Mouse (Mus musculus) liver, adult 2 months (tissue): ENCODE measurements around the gene Bach2. TPM values are rescaled to one million over a fixed set of nuclear protein-coding genes. Genes with fewer than 3 reads are reported as not detected.

Experiments
- DNase-seq: peaks from one replicate; pipeline ENCODE4 v3.0.0-alpha.2; 2011; ENCODE audit warnings: low read depth, low spot score; ENCODE audit errors: extremely low read depth
- H3K27ac ChIP-seq: fragments of 200-500 bp; replicated peaks from 2 replicates; pipeline ENCODE4 v1.5.1; 2012; ENCODE audit warnings: low read depth, mild to moderate bottlenecking, control low read depth, inconsistent platforms, low read length; ENCODE audit not compliant: insufficient read depth
- H3K27me3 ChIP-seq: fragments of 200-500 bp; 2 replicates; pipeline ENCODE4 v1.6.1; 2012; ENCODE audit warnings: mild to moderate bottlenecking, moderate library complexity, low read length, inconsistent platforms; ENCODE audit not compliant: control insufficient read depth, insufficient read depth
- H3K36me3 ChIP-seq: fragments of 200-500 bp; 2 replicates; pipeline ENCODE4 v1.6.1; 2012; ENCODE audit warnings: low read length, inconsistent platforms; ENCODE audit not compliant: control insufficient read depth, insufficient read depth
- H3K4me1 ChIP-seq: fragments of 200-500 bp; 2 replicates; pipeline ENCODE4 v1.6.1; 2011; ENCODE audit warnings: low read length; ENCODE audit not compliant: control insufficient read depth, insufficient read depth
- H3K4me3 ChIP-seq: fragments of 200-500 bp; 2 replicates; pipeline ENCODE4 v1.5.1; 2011; ENCODE audit warnings: low read depth, mild to moderate bottlenecking, control low read depth, low read length, moderate library complexity; ENCODE audit not compliant: insufficient read depth
- H3K79me2 ChIP-seq: fragments of 200-500 bp; 2 replicates; pipeline ENCODE4 v1.6.1; 2012; ENCODE audit warnings: inconsistent platforms, mild to moderate bottlenecking, low read length, moderate library complexity; ENCODE audit not compliant: control insufficient read depth, insufficient read depth
- H3K9ac ChIP-seq: fragments of 200-500 bp; 2 replicates; pipeline ENCODE4 v1.6.1; 2012; ENCODE audit warnings: low read depth, mild to moderate bottlenecking, control low read depth, inconsistent platforms, low read length
- CTCF ChIP-seq: fragments of 200-500 bp; IDR thresholded peaks from 2 replicates; pipeline ENCODE4 v1.5.1; 2011; ENCODE audit warnings: low read depth, low read length, control low read depth
- POLR2A ChIP-seq: fragments of 200-500 bp; IDR thresholded peaks from 2 replicates; pipeline ENCODE4 v1.6.1; 2011; ENCODE audit warnings: low read length, control low read depth; ENCODE audit not compliant: insufficient read depth; ENCODE audit errors: extremely low read depth
- WGBS: fragments of 180-500 bp; shearing (Covaris S2); methylation state at CpG from one replicate; pipeline ENCODE4 v1.1.7; 2018; 5-methylcytosine and 5-hydroxymethylcytosine counted together
- polyA plus RNA-seq: library from polyadenylated mRNA; depleted of rRNA; stranded (reverse); fragments of >200 nt; gene quantifications from 2 replicates; pipeline ENCODE4 v1.2.3, GENCODE M21; 2012
- total RNA-seq: library from RNA; depleted of rRNA; stranded (reverse); fragments of >200 nt; gene quantifications from 2 replicates; pipeline ENCODE4 v1.2.3, GENCODE M21; 2014

Bach2 gene
- total and polyA plus RNA-seq, 2 experiments: 2.1 to 6.0 TPM

- Histone ChIP-seq H3K4me3 (no peak overlapping the region), H3K4me1 (0 out of 2 replicates have a peak, but pooled peaks cover 2% of the 10 kb centered on the region), H3K79me2 (peaks cover 9% of the 10 kb centered on the region; the same call in 1 of the 2 replicates), H3K36me3 (no peaks in the 10 kb centered on the region), H3K27ac (no peak overlapping the region), H3K27me3 (no peaks in the 10 kb centered on the region), H3K9ac (no peak overlapping the region)
- TF ChIP-seq CTCF (no peak), POLR2A (no peak)
- DNase-seq: no peak
- 53% methylated on average over 12 of the region's 12 CpGs for WGBS
Observed at GRCm38 (mm10) chr4:32355935-32356617, 117.5 kb downstream of the Bach2 start.

GRCm38 (mm10) chr4:32357996-32358600 is 119.5 kb downstream of the Bach2 start:
- Histone ChIP-seq H3K27me3 (no peaks in the 10 kb centered on the region), H3K79me2 (peaks cover 9% of the 10 kb centered on the region; the same call in 1 of the 2 replicates), H3K4me1 (no peaks in the 10 kb centered on the region), H3K36me3 (no peaks in the 10 kb centered on the region), H3K27ac (no peak overlapping the region), H3K9ac (no peak overlapping the region), H3K4me3 (no peak overlapping the region)
- WGBS: 92% methylated on average over 12 of the region's 12 CpGs
- TF ChIP-seq CTCF (no peak), POLR2A (no peak)
- no peak for DNase-seq

- 81% methylated on average over 12 of the region's 12 CpGs for WGBS
- H3K9ac ChIP-seq: no peak overlapping the region
- DNase-seq: no peak
- no peaks in the 10 kb centered on the region for H3K27me3 ChIP-seq
- no peaks in the 10 kb centered on the region; the same call in 1 of the 2 replicates for H3K4me1 ChIP-seq
- H3K4me3 ChIP-seq: no peak overlapping the region
- H3K36me3 ChIP-seq: no peaks in the 10 kb centered on the region
- H3K27ac ChIP-seq: no peak overlapping the region
- TF ChIP-seq POLR2A (no peak), CTCF (no peak)
- peaks cover 9% of the 10 kb centered on the region; the same call in 1 of the 2 replicates for H3K79me2 ChIP-seq
Observed at GRCm38 (mm10) chr4:32358602-32359464, 120.2 kb downstream of the Bach2 start.

GRCm38 (mm10) chr4:32359634-32360033 is 121.0 kb downstream of the Bach2 start:
- 86% methylated on average over 3 of the region's 3 CpGs for WGBS
- Histone ChIP-seq H3K27me3 (no peaks in the 10 kb centered on the region), H3K79me2 (peaks cover 9% of the 10 kb centered on the region; the same call in 1 of the 2 replicates), H3K4me1 (no peaks in the 10 kb centered on the region; the same call in 1 of the 2 replicates), H3K27ac (no peak overlapping the region), H3K4me3 (no peak overlapping the region), H3K36me3 (no peaks in the 10 kb centered on the region), H3K9ac (no peak overlapping the region)
- no peak for TF ChIP-seq POLR2A
- TF ChIP-seq CTCF: no peak
- no peak for DNase-seq

- no peak for DNase-seq
- Histone ChIP-seq H3K4me3 (no peak overlapping the region), H3K36me3 (no peaks in the 10 kb centered on the region), H3K79me2 (peaks cover 9% of the 10 kb centered on the region; the same call in 1 of the 2 replicates), H3K4me1 (no peaks in the 10 kb centered on the region; the same call in 1 of the 2 replicates), H3K27ac (no peak overlapping the region), H3K27me3 (no peaks in the 10 kb centered on the region), H3K9ac (no peak overlapping the region)
- 97% methylated on average over 5 of the region's 5 CpGs for WGBS
- TF ChIP-seq CTCF (no peak), POLR2A (no peak)
Observed at GRCm38 (mm10) chr4:32360496-32360895, 121.9 kb downstream of the Bach2 start.
